Mouse (Mus musculus) activated CD4-positive, CD25-positive, alpha-beta regulatory T cell, adult 9 weeks (primary cell): Measurements from ENCODE around the gene Agxt2. TPM values are rescaled to one million over a fixed set of nuclear protein-coding genes. Genes with fewer than 3 reads are reported as not detected.

ENCODE experiments used
- polyA plus RNA-seq: library from polyadenylated mRNA; unstranded; fragments of 100-300 nt; shearing (Covaris generic); gene quantifications from one replicate; pipeline ENCODE4 v1.2.1, GENCODE M21; 2017

Gene Agxt2
- polyA plus RNA-seq, result not detected

GRCm38 (mm10) chr15:10358039-10358948 is at the start of gene Agxt2:
TSS of gene Agxt2 (plus strand) at chr15:10358532.

GRCm38 (mm10) chr15:10325080-10325479 is 33.3 kb upstream of the Agxt2 start, which contains the start of gene Gm21973:
TSS of gene Gm21973 (plus strand) at chr15:10325380.

Other genes with a start within 250 kb of the Agxt2 start
- gene Prlr, start 181.3 kb upstream of the Agxt2 start, polyA plus RNA-seq, result 0.34 TPM
- not detected for gene Gm21973, start 33.2 kb upstream of the Agxt2 start, polyA plus RNA-seq
- gene Dnajc21, start 112.0 kb downstream of the Agxt2 start, polyA plus RNA-seq, result 5.3 TPM
- gene Brix1, start 127.4 kb downstream of the Agxt2 start, polyA plus RNA-seq, result 117 TPM
- 47.4 TPM for gene Rad1, start 127.5 kb downstream of the Agxt2 start, polyA plus RNA-seq
- gene Ttc23l, start 200.1 kb downstream of the Agxt2 start, polyA plus RNA-seq, result not detected